Mouse (Mus musculus): ENCODE results near the gene Adamts6. TPM values are rescaled to one million over a fixed set of nuclear protein-coding genes. Genes with fewer than 3 reads are reported as not detected.

Adamts6 gene
- polyA plus RNA-seq, 1 experiment from 2014 or later = 7.1 TPM

DNA sequence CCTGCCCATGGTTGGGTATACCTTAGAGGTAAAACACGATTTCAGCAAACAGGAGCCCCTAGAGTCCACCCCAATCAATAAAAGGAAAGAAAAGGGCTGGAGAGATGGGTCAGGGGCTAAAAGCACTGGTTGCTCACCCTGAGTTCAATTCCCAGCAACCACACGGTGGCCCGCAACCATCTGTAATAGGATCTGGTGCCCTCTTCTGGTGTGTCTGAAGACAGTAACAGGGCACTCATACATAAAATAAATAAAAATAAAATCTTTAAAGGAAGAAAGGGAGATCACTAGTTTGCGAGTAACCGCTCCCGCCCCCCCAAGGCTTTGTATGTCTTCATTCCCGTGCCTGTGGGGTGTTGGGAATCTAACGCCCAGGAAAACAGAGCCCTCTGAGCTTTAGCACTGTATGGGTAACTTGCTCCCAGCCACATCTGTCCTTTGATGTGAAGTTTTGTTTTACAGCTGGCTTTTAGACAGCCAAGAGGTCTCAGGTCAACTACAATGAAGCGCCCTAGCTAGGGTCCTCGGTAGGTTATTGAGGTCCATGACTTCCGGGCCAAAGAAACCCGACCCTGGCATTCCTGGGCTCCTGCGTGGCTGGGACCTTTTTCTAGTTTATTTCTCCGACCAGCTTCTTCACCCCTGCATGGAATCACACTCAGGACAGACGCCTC lies 230.1 kb downstream of the Adamts6 start:
- ATAC-seq (replicated peaks; ENCODE audit: insufficient number of reproducible peaks, low FRiP score, low TSS enrichment) = no peak
- Histone ChIP-seq H3K4me1 (ENCODE audit: control insufficient read depth, insufficient read depth, low read length) (peaks cover 10% of the 10 kb centered on the region), H3K27me3 (ENCODE audit: control insufficient read depth, insufficient read depth, low read length) (no peaks in the 10 kb centered on the region), H3K27ac (ENCODE audit: low read depth, low read length) (peak overlapping the region; percentile 84), H3K36me3 (ENCODE audit: control insufficient read depth, insufficient read depth, low read length) (no peaks in the 10 kb centered on the region), H3K9me3 (replicated peaks; ENCODE audit: control insufficient read depth, low read length) (0 out of 2 replicates have a peak, but pooled peaks cover 4% of the 10 kb centered on the region), H3K4me2 (peak overlapping the region; percentile 59), H3K9ac (ENCODE audit: low read depth, low read length) (peak overlapping the region; percentile 64), H3K4me3 (ENCODE audit: low read depth, low read length) (peak overlapping the region; percentile 28)
- WGBS (ENCODE audit: insufficient replicate concordance) = 59% methylated on average over 15 of the region's 15 CpGs

- peak; percentile 85 for ATAC-seq (replicated peaks; ENCODE audit: insufficient number of reproducible peaks, low FRiP score, low TSS enrichment)
- Histone ChIP-seq H3K4me1 (ENCODE audit: control insufficient read depth, insufficient read depth, low read length) (peaks cover 10% of the 10 kb centered on the region), H3K9me3 (replicated peaks; ENCODE audit: control insufficient read depth, low read length) (0 out of 2 replicates have a peak, but pooled peaks cover 4% of the 10 kb centered on the region), H3K4me3 (ENCODE audit: low read depth, low read length) (peak overlapping the region; percentile 28), H3K4me2 (peak overlapping the region; percentile 59), H3K36me3 (ENCODE audit: control insufficient read depth, insufficient read depth, low read length) (no peaks in the 10 kb centered on the region), H3K9ac (ENCODE audit: low read depth, low read length) (peak overlapping the region; percentile 64), H3K27ac (ENCODE audit: low read depth, low read length) (peak overlapping the region; percentile 84), H3K27me3 (ENCODE audit: control insufficient read depth, insufficient read depth, low read length) (no peaks in the 10 kb centered on the region)
- 12% methylated on average over 19 of the region's 19 CpGs for WGBS (ENCODE audit: insufficient replicate concordance)
Observed at GRCm38 (mm10) chr13:104518312-104519005, 230.8 kb downstream of the Adamts6 start.

DNA sequence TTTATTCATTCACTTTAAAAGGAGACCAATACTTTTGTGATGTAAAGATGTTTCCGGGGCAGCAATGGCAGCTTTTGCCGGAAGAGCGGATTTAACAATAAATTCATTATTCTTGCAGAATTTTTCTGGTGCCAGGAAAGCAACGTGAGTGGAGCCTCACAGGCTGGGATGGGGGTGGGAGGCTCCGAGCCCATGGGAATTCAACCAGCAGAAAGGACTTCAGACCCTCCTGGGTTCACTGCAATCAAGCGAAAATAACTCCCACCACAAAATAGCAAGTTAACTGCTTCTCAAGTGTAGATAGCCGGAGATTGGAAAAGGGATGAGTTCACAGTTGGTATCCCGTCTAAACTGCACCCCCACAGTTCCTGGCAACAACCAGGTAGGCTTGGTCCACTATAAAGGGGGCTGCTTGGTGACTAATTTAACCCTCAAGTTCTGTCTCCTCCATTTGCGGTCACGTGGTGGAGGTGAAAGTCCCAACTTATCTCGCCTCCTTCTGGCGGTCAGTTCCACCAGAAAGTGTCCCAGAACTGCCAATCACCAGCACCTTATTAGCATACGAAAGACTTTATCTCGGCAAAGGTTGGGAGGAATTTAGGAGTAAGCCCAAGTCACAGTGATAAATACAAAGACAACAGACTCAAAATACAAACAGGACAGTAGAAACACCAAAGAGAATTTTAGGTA lies 231.5 kb downstream of the Adamts6 start:
- Histone ChIP-seq H3K4me1 (ENCODE audit: control insufficient read depth, insufficient read depth, low read length) (peaks cover 10% of the 10 kb centered on the region), H3K27me3 (ENCODE audit: control insufficient read depth, insufficient read depth, low read length) (no peaks in the 10 kb centered on the region), H3K4me2 (no peak overlapping the region), H3K4me3 (ENCODE audit: low read depth, low read length) (no peak overlapping the region), H3K36me3 (ENCODE audit: control insufficient read depth, insufficient read depth, low read length) (no peaks in the 10 kb centered on the region), H3K9ac (ENCODE audit: low read depth, low read length) (no peak overlapping the region), H3K27ac (ENCODE audit: low read depth, low read length) (0 out of 2 replicates have a peak overlapping the region, but pooled peaks have one; percentile 46), H3K9me3 (replicated peaks; ENCODE audit: control insufficient read depth, low read length) (0 out of 2 replicates have a peak, but pooled peaks cover 4% of the 10 kb centered on the region)
- no peak for ATAC-seq (replicated peaks; ENCODE audit: insufficient number of reproducible peaks, low FRiP score, low TSS enrichment)
- 58% methylated on average over 14 of the region's 14 CpGs for whole genome bisulfite sequencing (ENCODE audit: insufficient replicate concordance)

DNA sequence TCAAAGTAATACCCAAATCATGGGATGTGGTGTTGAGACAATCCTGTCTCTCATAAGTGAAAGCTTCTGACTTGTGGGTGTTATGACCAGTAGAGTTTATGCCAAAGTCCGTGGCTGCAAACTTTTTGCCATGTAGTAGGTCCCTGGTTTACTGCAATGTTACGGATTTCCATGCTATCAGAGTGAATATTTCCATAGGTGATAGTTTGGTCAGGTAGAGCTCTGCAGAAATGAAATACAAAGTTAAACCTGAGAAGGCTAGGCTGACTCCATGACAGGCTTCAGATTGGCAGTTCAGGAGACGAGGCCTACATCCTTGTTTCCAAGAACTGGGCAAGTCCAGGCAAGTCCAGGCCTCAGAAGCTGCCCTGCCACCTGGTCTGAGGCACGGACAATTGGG lies 232.3 kb downstream of the Adamts6 start:
- Histone ChIP-seq H3K4me3 (ENCODE audit: low read depth, low read length) (no peak overlapping the region), H3K27ac (ENCODE audit: low read depth, low read length) (no peak overlapping the region), H3K9me3 (replicated peaks; ENCODE audit: control insufficient read depth, low read length) (0 out of 2 replicates have a peak, but pooled peaks cover 4% of the 10 kb centered on the region), H3K27me3 (ENCODE audit: control insufficient read depth, insufficient read depth, low read length) (no peaks in the 10 kb centered on the region), H3K9ac (ENCODE audit: low read depth, low read length) (no peak overlapping the region), H3K4me2 (no peak overlapping the region), H3K4me1 (ENCODE audit: control insufficient read depth, insufficient read depth, low read length) (peaks cover 10% of the 10 kb centered on the region), H3K36me3 (ENCODE audit: control insufficient read depth, insufficient read depth, low read length) (no peaks in the 10 kb centered on the region)
- ATAC-seq (replicated peaks; ENCODE audit: insufficient number of reproducible peaks, low FRiP score, low TSS enrichment) = no peak
- WGBS (ENCODE audit: insufficient replicate concordance) = 83% methylated on average over 4 of the region's 4 CpGs

GRCm38 (mm10) chr13:104520461-104520860 lies 232.8 kb downstream of the Adamts6 start:
- 66% methylated on average over 3 of the region's 3 CpGs for WGBS (ENCODE audit: insufficient replicate concordance)

DNA sequence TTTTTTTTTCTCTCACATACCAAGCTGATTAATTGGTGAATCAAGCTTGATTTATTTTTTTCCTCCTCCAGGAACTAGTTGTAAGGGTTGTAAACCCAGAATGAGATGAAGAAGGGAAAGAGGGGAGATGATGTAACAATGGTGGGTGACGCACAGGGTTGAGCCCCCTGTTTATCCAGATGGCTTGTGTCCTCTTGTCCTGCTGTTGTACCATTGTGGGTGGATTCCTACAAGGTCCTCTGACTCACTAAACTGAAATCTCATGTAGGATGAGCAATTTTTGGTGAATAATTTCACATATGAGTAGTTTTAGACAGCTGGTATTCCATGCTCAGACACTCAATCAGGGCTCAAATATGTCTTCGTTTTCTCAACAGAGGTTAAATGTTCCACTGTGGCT lies 233.9 kb downstream of the Adamts6 start:
- ATAC-seq (replicated peaks; ENCODE audit: insufficient number of reproducible peaks, low FRiP score, low TSS enrichment) = no peak
- WGBS (ENCODE audit: insufficient replicate concordance) = 93% methylated on average over 2 of the region's 2 CpGs
- Histone ChIP-seq H3K27ac (ENCODE audit: low read depth, low read length) (no peak overlapping the region), H3K9me3 (replicated peaks; ENCODE audit: control insufficient read depth, low read length) (0 out of 2 replicates have a peak, but pooled peaks cover 4% of the 10 kb centered on the region), H3K36me3 (ENCODE audit: control insufficient read depth, insufficient read depth, low read length) (no peaks in the 10 kb centered on the region), H3K4me3 (ENCODE audit: low read depth, low read length) (no peak overlapping the region), H3K9ac (ENCODE audit: low read depth, low read length) (no peak overlapping the region), H3K4me2 (no peak overlapping the region), H3K4me1 (ENCODE audit: control insufficient read depth, insufficient read depth, low read length) (peaks cover 8% of the 10 kb centered on the region), H3K27me3 (ENCODE audit: control insufficient read depth, insufficient read depth, low read length) (no peaks in the 10 kb centered on the region)

More at GRCm38 (mm10) chr13:104520461-104520860, 232.8 kb downstream of the Adamts6 start:
- Histone ChIP-seq H3K4me2 (no peak overlapping the region), H3K9me3 (replicated peaks; ENCODE audit: control insufficient read depth, low read length) (0 out of 2 replicates have a peak, but pooled peaks cover 4% of the 10 kb centered on the region), H3K27ac (ENCODE audit: low read depth, low read length) (no peak overlapping the region), H3K4me1 (ENCODE audit: control insufficient read depth, insufficient read depth, low read length) (peaks cover 10% of the 10 kb centered on the region), H3K27me3 (ENCODE audit: control insufficient read depth, insufficient read depth, low read length) (no peaks in the 10 kb centered on the region), H3K9ac (ENCODE audit: low read depth, low read length) (no peak overlapping the region), H3K4me3 (ENCODE audit: low read depth, low read length) (no peak overlapping the region), H3K36me3 (ENCODE audit: control insufficient read depth, insufficient read depth, low read length) (no peaks in the 10 kb centered on the region)
- no peak for ATAC-seq (replicated peaks; ENCODE audit: insufficient number of reproducible peaks, low FRiP score, low TSS enrichment)

GRCm38 (mm10) chr13:104525656-104526055 lies 238.0 kb downstream of the Adamts6 start:
- WGBS (ENCODE audit: insufficient replicate concordance) = 82% methylated on average over 4 of the region's 4 CpGs
- Histone ChIP-seq H3K27ac (ENCODE audit: low read depth, low read length) (no peak overlapping the region), H3K4me3 (ENCODE audit: low read depth, low read length) (no peak overlapping the region), H3K36me3 (ENCODE audit: control insufficient read depth, insufficient read depth, low read length) (no peaks in the 10 kb centered on the region), H3K9ac (ENCODE audit: low read depth, low read length) (no peak overlapping the region), H3K27me3 (ENCODE audit: control insufficient read depth, insufficient read depth, low read length) (no peaks in the 10 kb centered on the region), H3K9me3 (replicated peaks; ENCODE audit: control insufficient read depth, low read length) (0 out of 2 replicates have a peak, but pooled peaks cover 4% of the 10 kb centered on the region), H3K4me2 (no peak overlapping the region), H3K4me1 (ENCODE audit: control insufficient read depth, insufficient read depth, low read length) (no peaks in the 10 kb centered on the region)
- ATAC-seq (replicated peaks; ENCODE audit: insufficient number of reproducible peaks, low FRiP score, low TSS enrichment) = no peak

DNA sequence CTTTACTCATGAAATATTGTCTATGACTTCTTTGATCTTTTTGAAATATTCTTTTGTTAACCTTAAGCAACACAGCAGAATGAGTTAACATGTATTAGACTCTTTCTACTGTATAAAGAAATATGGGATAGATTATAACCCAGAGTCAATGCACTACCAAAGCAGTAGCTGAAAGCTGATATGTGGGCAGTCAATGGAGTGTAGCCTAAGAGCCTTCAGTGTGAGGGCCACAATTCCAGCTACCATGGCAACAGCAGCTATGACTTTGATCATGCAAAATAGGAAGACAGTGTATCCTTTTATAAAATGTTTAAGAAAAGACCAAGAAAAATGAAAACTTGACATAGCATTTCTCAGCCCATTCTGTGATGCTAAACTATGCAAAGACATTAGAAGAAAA lies 241.6 kb downstream of the Adamts6 start:
- no peaks in the 10 kb centered on the region for H3K36me3 ChIP-seq (ENCODE audit: control insufficient read depth, insufficient read depth, low read length)
- H3K9ac ChIP-seq (ENCODE audit: low read depth, low read length) = no peak overlapping the region
- H3K9me3 ChIP-seq (replicated peaks; ENCODE audit: control insufficient read depth, low read length) = no peaks in the 10 kb centered on the region
- no peak for ATAC-seq (replicated peaks; ENCODE audit: insufficient number of reproducible peaks, low FRiP score, low TSS enrichment)
- H3K27ac ChIP-seq (ENCODE audit: low read depth, low read length) = no peak overlapping the region
- no peaks in the 10 kb centered on the region for H3K27me3 ChIP-seq (ENCODE audit: control insufficient read depth, insufficient read depth, low read length)
- no peaks in the 10 kb centered on the region for H3K4me1 ChIP-seq (ENCODE audit: control insufficient read depth, insufficient read depth, low read length)
- no peak overlapping the region for H3K4me3 ChIP-seq (ENCODE audit: low read depth, low read length)
- H3K4me2 ChIP-seq = no peak overlapping the region
